Mouse (Mus musculus) thymus, postnatal 4 days (tissue): ENCODE measurements around the gene Dennd6a.
A peak's percentile ranks its signal among the peaks of the same experiment; 100 is the strongest.
"Not testable (repeated sequence)": the region's sequence is repeated elsewhere in the genome, so short reads cannot be mapped to it uniquely, and the experiment has no call there.

Experiments
- DNase-seq: peaks from one replicate; pipeline ENCODE4 v3.0.0; 2021

The Dennd6a gene

DNA sequence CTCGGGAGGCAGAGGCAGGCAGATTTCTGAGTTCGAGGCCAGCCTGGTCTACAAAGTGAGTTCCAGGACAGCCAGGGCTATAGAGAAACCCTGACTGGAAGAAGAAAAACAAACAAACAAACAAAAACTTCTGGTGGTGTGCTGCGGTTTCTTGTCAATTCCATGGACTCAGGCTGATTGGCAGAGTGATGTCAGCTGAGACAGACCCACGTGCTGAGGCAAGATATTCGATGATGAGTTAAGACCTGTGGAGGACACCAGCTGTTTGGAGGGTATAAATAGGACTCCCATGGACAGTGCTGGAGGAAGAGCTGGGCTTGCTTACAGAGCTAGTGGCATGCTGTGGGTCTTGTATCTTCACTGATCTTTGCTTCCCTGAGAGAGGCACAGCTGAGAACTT, at the start of gene Dennd6a:
Gene Dennd6a (plus strand): TSS at position 301 of the 400 bp plus-strand sequence.
- not testable (repeated sequence) for DNase-seq

DNA sequence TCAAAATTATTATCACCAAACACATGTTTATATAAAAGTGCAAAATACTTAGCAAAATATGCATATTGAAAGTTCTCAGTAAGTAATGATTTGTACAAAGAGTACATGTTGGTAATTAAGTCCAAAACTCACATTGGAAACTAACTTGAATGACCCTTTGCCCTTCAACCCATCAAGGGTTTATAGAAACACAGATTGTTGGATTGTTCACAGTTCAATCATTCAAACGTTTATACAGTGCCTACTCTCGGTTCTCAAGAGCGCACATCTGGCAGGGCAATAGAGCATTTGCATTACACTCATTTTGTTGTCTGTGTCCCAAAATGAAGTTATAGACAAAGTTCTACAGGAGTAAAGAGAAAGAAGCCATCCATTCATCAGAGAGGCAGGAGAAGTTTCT, 47.7 kb upstream of the Dennd6a start:
- no peak for DNase-seq

DNA sequence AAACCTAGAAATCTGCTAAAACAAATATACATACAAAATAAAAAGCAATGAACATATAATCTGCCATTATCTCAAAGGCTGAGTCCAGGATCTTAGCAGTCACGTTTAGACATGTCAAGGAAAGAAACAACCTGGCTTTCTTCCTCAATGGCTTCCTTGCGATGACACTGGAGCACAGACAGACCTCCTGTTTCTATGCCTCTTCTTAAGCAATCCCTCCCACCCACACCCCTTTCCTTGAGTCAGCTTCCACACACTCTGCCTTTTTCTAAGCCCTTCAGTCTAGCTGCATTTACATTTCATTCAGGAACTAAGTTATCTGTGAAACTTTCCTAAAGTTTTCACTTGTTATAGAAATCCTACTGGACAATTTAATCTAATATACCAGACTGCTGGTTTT, 45.4 kb upstream of the Dennd6a start:
- DNase-seq = no peak

DNA sequence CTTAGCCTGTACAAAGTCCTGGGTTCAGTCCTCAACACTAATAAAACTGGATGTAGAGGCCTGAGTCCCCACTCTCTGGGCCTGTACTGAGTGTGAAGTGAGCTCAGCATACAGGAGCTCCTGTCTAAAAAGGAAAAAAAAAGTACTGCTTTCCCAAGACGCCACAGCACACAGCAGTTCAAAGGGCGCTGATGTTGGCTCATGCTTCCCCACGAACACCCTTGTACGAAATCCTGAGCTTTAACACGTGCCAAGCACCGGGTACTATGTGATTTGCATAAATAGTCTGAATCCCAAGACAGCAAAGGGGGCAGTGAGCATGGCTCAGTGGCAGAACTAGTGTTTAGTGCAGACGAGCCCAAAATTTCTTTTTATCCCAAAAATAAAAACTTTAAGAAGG, 43.3 kb upstream of the Dennd6a start:
- DNase-seq = no peak

DNA sequence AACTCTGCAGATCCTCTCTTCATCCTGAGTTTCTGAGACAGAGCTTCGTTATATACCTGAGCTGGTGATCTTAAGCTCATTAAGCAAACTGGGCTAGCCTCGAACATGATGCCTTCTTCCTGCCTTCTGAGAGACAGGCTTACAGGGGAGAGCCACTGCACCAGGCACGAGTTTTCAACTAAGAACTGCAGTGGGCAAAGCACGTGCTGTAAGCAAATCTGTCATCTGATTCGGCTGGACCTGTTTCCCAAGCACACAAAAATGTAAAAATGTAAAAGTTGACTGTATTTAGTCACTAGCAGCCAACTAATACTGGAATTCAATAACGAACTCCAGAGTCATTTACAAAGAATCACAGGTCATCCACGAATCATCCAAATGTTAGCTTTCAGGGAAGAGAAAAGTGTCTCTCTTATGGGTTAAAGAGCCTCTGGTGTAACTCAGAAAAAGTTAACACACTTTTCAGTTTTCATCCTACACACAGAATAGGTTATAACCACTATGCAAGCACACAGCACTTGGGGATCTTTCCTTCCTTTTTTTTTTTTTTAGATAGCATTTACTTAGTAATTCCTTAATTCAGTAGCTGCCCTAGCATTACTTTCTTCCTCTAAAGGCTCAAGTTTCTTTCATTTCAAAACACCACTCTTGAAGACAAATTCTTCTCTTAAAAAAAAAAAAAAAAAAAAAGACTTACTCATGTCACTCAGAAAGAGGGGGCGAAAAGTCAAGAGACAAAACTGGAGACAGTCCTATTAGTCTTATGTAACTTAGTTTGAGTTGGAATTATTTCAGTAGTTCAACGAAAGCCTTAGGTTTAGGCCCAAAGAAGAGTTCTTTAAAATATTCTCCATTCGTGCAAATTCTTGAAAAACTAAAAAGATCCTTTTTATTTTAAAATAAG, 42.0 kb upstream of the Dennd6a start:
- no peak for DNase-seq

DNA sequence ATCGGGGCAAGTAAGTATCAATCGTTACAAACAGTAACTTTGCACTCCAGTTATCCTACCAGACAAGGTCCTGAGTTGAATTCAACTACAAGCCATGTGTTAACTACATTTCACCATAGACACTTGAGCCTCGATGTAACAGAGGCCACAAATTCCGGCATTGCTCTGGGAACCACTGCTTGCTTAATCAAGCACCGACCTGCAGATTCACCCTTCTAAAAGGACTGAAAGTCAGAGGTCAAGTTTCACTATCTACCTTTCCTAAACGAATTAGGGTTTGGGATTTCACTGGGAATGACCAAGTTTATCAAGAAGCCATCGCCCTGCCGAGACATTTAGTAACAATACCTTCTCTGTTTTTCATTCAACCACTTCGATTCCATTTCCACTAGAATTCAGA, 40.9 kb upstream of the Dennd6a start:
- DNase-seq = no peak

DNA sequence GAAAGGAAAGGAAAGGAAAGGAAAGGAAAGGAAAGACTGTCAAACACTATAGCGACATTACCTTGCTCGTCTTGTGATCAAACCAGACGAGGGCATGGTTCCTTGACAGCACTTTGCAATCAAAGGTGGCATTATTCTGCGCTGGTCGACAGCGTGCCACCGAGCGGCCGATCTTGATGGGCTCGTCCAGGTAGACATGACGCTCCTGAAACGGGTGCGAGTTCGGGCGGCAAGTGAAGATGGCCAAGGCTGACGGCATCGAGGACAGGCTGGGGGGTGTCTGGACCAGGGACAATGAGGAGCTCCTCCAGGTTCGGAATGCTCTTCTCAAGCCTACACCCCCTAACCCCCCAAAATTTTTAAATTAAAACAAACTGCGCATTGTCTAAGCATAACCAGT, 40.4 kb upstream of the Dennd6a start:
- peak; percentile 42 for DNase-seq

DNA sequence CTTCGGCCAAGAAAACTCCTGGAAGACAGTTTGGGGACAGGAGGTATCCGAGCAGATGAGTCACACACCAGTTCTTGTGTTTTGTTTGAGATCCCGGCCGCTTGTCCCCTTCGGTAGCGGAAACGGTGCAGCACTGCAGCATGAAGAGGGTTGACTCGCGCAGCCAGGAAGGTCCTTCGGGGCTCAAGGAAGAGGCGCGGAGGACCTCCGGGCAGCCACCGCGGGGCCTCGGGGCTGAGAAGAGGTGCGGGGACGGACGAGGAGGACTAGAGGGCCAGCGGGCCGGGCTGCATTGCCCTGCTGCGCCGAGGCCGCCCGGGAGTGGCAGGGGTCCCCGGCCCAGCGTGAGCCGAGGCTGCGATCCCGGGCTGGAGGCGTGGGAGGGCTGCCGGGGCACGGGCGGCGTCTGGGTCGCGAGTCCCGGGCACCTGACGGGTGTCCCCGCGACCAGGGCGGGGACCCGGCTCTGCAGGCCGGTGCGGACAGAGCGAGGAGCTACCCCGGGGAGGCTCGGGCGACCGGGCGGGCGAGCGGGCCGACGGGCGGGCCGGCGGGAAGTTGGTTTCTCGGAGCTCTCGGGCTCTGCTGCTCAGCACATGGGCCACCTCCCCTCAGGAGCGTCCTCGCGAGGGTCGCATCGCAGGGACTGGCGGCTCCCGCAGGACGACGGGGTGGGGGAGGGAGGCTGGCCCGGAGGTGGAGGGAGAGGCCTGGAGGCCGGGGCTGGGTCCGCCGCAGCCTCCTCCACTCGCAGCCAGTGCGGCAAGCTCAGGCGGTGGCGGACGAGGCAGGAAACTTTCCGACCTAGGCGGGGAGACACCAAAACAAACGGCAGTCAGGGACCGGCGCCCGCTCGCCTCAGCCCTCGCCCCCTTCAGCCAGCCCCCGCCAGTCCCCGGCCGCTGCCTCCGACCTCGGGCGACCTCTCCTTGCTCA, 39.6 kb upstream of the Dennd6a start:
- DNase-seq = peak; percentile 72

DNA sequence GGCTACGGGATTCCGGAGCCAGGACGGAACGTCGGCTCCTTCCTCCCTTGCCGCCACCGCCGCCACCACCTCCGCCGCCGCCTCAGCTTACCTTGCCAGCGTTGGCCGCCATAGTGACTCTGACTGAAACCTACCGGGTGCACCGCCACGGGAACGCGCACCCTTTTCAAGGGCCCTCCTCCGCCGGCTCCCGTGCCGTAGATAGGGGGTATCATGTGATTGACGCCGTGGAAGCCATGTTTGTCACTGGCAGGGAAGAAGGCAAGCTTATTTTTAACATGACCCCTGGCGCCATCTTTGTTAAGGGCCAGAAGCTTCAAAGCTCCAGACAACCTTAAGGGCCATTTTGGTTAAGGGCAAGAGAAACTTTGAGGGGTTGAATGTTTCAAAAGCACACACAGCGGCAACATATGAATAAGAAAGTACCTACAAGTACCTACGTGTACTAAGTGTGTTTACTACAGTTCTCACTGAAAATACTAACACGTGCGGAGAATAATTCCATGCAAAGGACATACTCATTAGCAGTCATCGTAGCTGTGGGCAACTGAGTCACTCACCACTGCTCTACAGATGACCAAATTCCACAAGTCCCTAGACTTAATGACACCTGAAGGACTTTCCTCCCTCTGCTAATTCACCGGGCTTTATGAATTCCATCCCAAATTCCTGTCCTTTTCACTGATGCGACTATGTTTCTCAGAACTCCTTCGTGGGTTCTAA, 38.7 kb upstream of the Dennd6a start, which contains the start of gene Slmap:
Gene Slmap (minus strand): TSS at position 175 of the 723 bp plus-strand sequence.
- peak; percentile 99 for DNase-seq

DNA sequence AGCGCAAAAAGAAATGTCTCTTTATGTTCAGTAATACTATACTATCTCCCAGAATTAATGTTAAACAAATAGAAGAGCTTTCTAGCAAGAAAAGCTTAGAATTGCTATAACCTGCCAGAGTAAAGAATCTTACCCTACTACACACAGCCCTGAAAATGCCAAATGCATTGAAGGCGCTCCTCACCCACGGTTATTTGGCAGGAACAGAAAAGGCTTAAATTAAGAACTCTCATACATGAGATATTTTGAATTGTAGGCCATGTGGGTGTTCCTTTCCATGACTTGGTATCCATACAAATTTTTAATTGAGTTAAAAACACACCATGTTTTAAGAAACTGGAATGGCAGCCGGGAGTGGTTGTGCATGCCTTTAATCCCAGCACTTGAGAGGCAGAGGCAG, 34.4 kb upstream of the Dennd6a start:
- no peak for DNase-seq

DNA sequence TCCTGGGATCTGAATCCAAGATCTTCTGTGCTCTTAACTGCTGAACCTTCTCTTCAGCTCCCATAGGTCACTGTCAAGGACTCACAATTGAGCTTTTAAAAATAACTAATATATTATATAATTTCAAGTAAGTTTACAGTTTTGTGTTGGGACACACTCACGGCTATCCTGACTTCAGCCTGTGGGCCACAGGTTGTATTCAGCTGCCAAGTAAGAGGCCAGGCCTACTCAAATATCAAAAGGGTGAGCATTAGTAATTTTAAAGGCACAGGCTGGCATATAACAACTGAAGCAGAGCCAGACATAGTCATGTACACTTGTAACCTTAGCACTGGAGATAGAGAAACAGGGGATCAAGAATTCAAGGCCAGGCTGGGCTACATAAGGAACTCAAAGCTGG, 33.1 kb upstream of the Dennd6a start:
- no peak for DNase-seq

DNA sequence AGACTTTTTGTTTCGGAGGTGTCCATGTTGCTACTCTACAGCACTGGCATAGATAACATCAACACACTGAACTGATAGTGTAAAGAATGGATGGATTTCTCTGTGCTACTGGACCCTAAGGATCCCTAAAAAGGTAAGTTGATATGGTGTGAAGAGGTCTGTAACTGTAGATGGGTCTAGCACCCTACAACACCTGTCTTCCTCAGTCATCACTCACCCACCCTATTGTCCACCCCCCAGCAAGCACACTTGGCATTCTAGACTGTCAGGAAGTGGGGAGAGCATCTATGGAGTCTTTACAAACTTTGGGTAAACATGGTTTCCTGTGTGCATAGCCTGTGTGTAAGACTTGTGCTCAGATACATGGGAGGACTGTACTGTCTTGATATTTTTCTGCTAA, 31.5 kb upstream of the Dennd6a start:
- DNase-seq = no peak

DNA sequence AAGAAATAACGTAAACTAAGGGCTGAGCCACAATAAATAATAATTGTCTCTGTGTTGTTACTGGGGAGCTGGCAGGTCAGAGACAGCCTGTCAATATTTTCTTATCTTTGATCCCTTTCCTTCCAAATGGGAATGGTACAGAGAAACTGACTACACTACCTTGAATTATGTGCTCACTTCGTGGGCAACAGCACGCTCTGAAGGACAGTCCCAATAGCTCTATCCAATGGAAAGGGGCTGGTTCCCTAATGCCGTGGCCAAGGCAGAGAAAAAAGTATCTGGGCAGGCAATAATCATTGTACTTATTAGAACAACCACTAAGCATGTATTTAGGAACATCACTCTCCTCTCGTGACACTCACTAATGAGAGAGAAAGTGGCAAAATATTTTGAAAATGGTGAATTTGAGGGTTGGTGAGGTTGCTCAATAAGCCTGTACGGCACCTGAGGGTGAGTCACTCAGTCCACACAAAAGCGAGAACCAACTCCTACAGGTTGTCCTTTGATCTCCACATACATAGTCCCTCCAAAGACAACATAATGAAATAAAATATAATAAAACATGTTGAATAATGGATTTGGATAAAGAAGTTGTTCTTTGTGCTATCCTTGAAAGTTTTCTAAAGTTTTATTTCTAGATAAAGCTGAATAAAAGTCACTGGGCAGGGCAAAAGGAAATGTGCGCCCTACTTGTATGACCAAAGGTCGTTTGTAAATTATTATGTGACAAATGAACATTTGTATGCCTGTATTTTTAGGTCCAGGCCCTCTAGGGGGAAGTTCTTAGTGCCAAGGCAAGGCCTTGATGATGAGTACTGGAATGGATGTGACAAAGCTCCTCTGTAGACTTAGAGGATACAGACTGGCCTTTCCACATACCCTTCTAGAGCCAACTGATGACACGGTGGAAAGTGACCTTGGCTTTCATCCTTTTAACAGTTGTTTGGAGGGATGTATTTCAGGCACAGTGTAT, 25.9 kb upstream of the Dennd6a start:
- no peak for DNase-seq

DNA sequence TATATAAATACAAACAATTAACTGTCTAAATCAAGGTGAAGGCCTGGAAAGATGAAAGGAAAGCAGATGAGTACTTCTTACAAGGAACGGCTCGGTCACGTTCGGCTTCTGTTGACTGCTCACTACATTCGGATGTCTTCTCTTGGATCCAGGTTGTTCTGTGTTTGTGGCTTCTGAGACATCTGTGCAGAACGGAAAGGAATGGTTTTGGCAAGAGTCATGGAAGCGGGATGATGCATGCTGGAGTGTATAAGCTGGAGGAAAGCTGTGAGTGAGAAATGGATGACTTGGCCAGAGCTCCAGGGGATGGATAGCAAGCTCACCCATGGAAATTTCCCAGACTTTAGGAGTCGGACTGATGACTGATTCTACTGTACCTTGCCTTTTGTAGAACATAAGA, 22.9 kb upstream of the Dennd6a start:
- DNase-seq = no peak

DNA sequence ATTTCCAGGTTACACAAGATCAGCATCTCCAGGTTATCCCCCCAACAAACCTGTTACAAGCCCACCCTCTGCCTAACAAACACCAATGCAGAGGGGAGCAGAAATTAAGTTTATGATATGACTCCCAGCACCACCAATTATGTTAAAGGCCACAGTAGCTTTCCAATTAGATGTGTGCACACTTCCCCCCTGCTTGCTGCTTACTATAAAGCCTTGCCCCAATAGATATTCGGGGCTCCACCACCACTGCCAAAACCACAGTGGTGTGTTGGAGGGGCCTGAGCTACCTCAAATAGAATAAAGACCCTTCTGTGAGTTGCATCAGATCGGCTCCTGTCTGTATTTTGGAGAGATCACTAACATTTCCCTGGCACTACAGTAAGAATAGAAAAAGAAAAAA, 21.2 kb upstream of the Dennd6a start:
- DNase-seq = no peak

DNA sequence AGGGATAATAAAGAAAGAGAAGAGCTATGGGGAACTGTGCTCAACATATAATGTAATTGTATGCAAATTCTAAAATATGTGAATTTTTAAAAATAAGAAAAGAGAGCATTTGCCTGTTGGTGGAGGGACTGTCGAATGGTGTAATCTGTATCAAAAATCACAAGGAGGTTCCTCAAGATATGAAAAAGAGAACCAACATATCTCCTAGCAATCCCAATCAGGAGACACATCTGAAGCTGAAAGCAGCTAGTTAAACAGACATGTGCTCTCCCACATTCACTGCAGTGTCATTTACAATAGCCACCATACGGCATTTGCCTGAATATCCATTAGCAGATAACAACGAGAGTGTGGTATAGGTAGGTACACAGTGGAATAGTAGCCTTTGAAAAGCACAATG, 20.8 kb upstream of the Dennd6a start:
- DNase-seq = no peak

DNA sequence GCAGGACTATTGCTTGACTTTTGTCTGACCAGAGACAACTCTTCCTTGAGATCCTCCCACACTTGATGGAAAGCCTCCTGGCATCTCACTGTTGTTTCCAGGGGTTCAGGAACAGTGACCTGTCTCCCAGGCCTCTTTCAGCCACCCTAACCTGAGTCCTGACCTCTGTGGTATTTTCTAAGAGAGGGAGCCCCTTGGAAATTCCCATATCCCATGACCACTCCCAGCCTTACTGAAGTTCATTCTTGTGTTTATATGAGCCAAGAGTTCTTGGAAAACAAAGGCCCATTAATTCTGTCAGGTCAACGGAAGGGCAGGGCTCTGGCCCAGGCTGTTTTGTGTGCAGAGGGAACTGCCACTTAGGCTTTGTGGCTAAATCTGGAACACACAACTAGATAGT, 16.1 kb upstream of the Dennd6a start:
- DNase-seq = no peak

DNA sequence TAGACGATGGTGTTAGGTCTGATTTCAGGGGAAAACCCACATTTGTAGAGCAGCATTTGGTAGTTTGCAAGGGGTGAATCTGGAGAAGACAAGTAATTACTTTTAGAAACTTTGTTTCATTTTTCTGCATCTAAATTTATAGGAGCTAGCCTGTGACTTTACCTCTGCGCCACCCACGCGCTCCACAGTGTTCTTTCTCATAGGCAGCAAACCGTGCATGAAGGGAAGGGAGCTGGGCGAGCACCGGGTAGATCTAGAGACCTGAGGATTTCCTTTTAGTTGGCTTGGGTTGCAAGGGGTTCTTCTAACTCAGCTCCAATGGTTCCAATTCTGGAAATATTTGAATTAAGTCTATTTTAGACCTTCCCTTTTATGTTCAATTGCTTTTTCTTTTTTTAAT, 15.1 kb upstream of the Dennd6a start:
- no peak for DNase-seq

DNA sequence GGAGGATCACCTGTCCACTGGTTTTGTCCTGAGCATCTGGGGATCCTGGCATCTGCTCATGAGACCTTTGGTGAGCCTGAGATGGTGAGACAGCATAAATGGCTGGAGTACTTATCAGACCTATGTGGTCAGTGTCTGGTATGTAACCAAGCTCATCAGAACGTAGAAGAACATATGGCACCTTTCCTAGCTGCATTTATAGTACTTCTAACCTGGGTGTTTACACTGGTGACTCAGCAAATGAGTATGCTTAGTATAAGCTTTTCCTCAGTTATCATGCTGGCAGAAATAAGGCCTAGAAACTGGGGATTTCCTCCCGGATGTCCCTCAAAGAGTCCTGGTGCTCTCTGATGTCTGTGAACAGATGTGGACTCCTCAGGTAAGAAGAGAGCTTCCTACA, 11.4 kb upstream of the Dennd6a start:
- DNase-seq = no peak

DNA sequence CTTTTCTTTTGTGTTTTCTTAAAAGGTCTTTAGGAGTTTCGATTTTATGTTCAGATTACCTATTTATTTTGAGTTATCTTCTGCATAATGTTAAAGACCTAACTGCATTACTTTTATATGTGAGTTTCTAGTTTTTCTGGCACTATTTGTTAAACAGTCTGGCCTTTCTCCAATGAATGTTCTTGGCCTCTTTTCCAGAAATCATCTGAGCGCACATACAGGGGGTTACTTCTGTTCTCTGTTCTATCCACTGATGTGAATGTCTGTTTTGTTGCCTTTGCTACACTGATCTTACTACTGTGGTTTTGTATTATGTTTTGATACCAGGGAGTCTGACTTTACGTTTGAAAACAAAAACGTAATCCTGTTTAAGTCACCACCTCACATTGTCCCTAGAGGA, 3.8 kb upstream of the Dennd6a start:
- DNase-seq = no peak

DNA sequence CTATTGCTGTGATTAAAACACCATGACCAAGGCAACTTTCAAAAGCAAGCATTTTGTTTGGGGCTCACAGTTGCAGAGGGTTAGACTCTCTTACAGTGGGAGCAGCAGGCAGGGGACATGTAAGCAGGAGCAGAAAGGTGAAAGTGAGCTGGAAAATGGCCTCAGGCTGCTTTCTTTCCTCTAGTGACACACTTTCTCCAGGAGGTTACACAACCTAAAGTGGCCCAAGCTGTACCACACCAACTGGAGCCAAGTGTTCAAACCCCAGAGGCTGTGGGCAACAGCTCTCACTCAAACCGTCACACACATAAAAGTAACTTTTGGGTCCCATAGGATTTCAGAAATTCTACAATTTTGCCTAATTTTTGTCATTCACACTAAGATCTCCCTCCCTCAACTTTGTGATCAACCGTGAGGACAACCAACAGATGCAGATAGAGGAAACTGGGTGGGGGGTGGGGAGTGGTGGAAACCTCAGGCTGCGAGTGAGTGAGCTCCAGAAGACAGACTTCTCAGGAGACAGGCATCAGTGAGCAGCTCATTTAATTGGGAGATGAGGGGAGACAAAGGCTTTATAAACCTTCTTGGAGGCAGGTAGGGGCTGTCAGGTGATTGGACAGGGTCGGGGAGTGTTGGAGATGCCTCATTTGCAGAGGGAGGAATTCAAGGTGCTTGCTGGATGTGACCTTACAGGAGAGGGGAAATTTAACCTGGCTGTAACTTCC, 1.5 kb upstream of the Dennd6a start:
- DNase-seq = no peak
